Mouse (Mus musculus) gastrocnemius, adult 8-10 months (tissue): ENCODE measurements around the gene Olfr1443. TPM values are rescaled to one million over a fixed set of nuclear protein-coding genes. Genes with fewer than 3 reads are reported as not detected.

Experiments used
- DNase-seq, 2 experiments: peaks; one replicate each; pipeline ENCODE4 v3.0.0; 2022; ENCODE audit warnings: low spot score in 2 of 2
- total RNA-seq, 4 experiments: library from RNA; stranded (reverse); gene quantifications; 2 replicates each; pipeline ENCODE4 v1.2.4; 2022

Olfr1443 gene
- total RNA-seq, 4 experiments from 2014 or later, result not detected

DNA sequence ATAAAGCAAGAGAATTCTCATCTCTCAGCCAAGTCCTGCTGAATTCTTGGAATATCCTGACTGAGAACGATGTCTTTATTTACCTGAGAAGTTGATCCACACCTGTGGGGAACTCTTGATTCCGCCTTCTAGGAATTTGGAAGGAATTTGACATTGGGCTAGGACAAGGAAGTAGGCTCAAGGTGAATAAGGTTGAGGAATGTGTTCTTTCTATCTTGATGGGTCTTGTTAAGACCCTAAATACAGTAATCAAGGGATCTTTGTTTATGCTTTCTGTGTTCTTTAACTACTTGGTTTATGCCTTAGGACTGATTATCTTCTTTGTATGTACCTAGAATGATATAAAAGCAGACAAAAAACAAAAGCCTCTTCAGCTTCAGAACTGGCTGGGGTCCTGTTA lies 54.0 kb downstream of the Olfr1443 start:
- no peak for DNase-seq

Other genes starting within 250 kb of the Olfr1443 start
- gene Mpeg1, start 217.3 kb upstream of the Olfr1443 start, total RNA-seq, result 1 to 10 TPM in 2 of 4 experiments, under 1 TPM in 2; 0.53 to 1.4 (median 0.91) TPM
- 1 to 10 TPM; 2.1 to 2.6 (median 2.4) TPM for gene Dtx4, start 176.7 kb upstream of the Olfr1443 start, total RNA-seq
- gene Fam111a, start 132.4 kb upstream of the Olfr1443 start, total RNA-seq, result 1 to 10 TPM in 3 of 4 experiments, under 1 TPM in 1; 0.92 to 1.9 (median 1.2) TPM
- gene Gm4952, start 78.1 kb upstream of the Olfr1443 start, total RNA-seq, result not detected
- under 1 TPM in 1 of 4 experiments, not detected in 3; 0.40 TPM for gene Glyat, start 44.8 kb upstream of the Olfr1443 start, total RNA-seq
- not detected for gene Olfr1442, start 7.7 kb upstream of the Olfr1443 start, total RNA-seq
- not detected for gene Keg1, start 17.7 kb downstream of the Olfr1443 start, total RNA-seq
- 1 to 10 TPM in 3 of 4 experiments, under 1 TPM in 1; 0.92 to 2.5 (median 1.8) TPM for gene Cntf, start 87.5 kb downstream of the Olfr1443 start, total RNA-seq
- gene Zfp91, start 118.0 kb downstream of the Olfr1443 start, total RNA-seq, result 100 to 1,000 TPM; 130 to 182 (median 149) TPM
- gene Lpxn, start 118.1 kb downstream of the Olfr1443 start, total RNA-seq, result under 1 TPM in 3 of 4 experiments, not detected in 1; 0.17 to 0.27 (median 0.22) TPM
- gene Gm5244, start 168.6 kb downstream of the Olfr1443 start, total RNA-seq, result not detected
- not detected for gene Olfr1444, start 179.2 kb downstream of the Olfr1443 start, total RNA-seq
- not detected for gene Olfr1445, start 205.7 kb downstream of the Olfr1443 start, total RNA-seq
- gene Olfr1446, start 215.4 kb downstream of the Olfr1443 start, total RNA-seq, result not detected
- gene Olfr1447, start 225.6 kb downstream of the Olfr1443 start, total RNA-seq, result not detected
- not detected for gene Olfr1448, start 246.3 kb downstream of the Olfr1443 start, total RNA-seq